Mouse (Mus musculus): Measurements from ENCODE around the gene Bach2. TPM values are rescaled to one million over a fixed set of nuclear protein-coding genes. Genes with fewer than 3 reads are reported as not detected.

The Bach2 gene
- total RNA-seq, 1 experiment from 2014 or later = 7.1 TPM

- ATAC-seq (replicated peaks; ENCODE audit: insufficient number of reproducible peaks, low FRiP score, low TSS enrichment, poor library complexity, severe bottlenecking) = no peak
Observed at GRCm38 (mm10) chr4:32425060-32425459, 186.5 kb downstream of the Bach2 start.

DNA sequence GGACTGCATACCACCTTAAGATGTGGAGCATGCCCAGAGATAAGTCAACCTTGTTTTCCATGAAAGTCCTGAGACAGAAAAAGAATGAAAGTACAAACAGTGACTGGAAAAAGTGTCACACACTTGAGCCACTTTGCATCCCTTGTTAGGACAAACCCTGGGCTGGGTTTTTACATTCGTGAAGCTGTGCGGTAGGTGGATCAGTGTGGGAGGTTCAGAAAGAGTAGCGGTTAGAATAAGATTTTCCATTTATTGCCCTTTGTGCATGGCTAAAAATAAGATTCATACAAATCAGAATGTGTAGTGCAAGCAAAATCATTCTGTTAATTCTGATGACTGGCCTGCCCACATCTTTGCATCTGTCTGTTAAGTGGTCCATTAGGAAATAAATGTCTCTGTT is 187.0 kb downstream of the Bach2 start:
- ATAC-seq (replicated peaks; ENCODE audit: insufficient number of reproducible peaks, low FRiP score, low TSS enrichment, poor library complexity, severe bottlenecking) = no peak

DNA sequence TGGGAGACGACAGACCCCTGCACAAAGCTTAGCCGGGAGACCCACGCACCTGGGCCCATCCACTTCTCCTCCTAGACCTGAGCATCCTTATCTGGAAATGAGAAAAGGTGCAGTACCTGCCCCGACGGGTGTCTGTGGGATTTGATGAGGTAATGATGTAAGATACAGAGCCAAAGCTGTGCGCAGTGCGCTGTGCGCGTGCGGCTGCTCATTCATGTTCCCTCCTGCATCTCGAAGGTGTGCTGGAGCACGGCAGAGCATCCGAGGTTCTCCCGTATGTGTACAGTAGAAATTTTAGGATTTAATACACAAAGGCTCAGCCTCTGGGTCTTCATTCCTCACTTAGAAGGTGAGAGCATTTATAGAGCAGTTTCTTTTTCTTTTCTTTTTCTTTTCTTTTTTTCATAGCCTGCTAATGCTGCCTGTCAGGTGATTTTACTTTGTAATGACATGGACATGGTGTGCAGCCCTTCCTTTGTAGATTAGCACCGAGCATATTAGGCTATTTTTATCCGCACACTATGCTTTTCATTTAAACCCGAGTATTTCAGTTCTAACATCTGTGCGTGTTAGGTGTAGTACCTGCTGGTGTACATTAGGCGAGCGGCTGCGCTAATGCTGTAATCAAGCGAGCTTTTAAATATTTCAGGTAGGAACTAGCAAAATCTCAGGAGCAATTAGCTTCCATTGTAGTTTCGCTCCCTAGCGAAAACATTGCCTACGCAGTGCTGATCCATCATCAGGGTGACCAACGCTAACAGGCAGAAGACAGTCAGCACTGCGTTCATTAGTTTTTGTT is 188.4 kb downstream of the Bach2 start:
- ATAC-seq (replicated peaks; ENCODE audit: insufficient number of reproducible peaks, low FRiP score, low TSS enrichment, poor library complexity, severe bottlenecking) = no peak

- ATAC-seq (replicated peaks; ENCODE audit: insufficient number of reproducible peaks, low FRiP score, low TSS enrichment, poor library complexity, severe bottlenecking) = no peak
Observed at GRCm38 (mm10) chr4:32428738-32429137, 190.1 kb downstream of the Bach2 start.

GRCm38 (mm10) chr4:32430136-32430535 is 191.5 kb downstream of the Bach2 start:
- ATAC-seq (replicated peaks; ENCODE audit: insufficient number of reproducible peaks, low FRiP score, low TSS enrichment, poor library complexity, severe bottlenecking) = no peak

DNA sequence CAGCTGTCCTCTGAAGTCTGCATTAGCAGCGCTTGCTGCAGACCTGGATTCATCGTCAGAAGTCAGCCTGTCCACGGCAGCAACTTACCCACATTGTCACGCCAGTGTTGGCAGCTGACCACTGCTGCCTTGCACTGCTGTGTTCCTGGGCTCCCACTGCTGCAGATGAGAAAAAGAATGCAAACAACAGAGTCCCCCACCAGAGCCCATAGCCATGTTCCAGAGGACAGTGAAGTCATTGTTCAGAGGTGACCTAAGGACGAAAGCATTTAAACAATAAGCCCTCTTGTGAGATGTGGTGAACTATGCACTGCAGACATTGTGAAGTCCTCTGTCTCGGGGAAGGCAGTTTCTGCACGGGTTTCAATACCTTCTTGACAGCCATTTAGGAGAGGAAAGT is 192.4 kb downstream of the Bach2 start:
- ATAC-seq (replicated peaks; ENCODE audit: insufficient number of reproducible peaks, low FRiP score, low TSS enrichment, poor library complexity, severe bottlenecking) = no peak

DNA sequence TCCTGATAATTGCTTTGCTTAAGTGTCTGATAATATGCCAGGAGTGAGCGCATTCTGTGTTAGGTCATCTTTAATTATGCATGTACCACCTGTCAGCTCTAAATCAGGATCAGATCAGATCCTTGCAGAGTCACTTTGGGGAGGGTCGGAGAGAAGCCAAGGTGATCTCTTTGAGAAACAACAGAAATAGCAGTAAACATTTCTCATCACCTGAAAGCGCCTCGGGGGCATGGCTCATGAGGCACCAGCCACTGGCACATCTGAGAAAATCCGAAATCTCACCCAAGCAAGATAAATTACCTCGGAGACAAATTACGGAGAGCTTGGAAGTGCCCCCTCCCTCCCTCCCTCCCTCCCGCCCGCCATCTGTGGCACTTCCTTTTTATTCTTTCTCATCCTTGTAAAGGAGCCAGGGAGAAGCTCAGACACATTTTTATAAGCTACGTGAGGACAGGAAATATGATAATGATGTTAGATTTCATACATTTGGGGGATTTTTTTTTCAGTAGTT is 193.7 kb downstream of the Bach2 start:
- no peak for ATAC-seq (replicated peaks; ENCODE audit: insufficient number of reproducible peaks, low FRiP score, low TSS enrichment, poor library complexity, severe bottlenecking)

- ATAC-seq (replicated peaks; ENCODE audit: insufficient number of reproducible peaks, low FRiP score, low TSS enrichment, poor library complexity, severe bottlenecking) = no peak
Observed at GRCm38 (mm10) chr4:32432945-32433344, 194.3 kb downstream of the Bach2 start.

GRCm38 (mm10) chr4:32434612-32435011 is 196.0 kb downstream of the Bach2 start:
- no peak for ATAC-seq (replicated peaks; ENCODE audit: insufficient number of reproducible peaks, low FRiP score, low TSS enrichment, poor library complexity, severe bottlenecking)

GRCm38 (mm10) chr4:32439974-32440739 is 201.6 kb downstream of the Bach2 start:
- peak; percentile 29 for ATAC-seq (replicated peaks; ENCODE audit: insufficient number of reproducible peaks, low FRiP score, low TSS enrichment, poor library complexity, severe bottlenecking)

GRCm38 (mm10) chr4:32440740-32441072 is 202.1 kb downstream of the Bach2 start:
- ATAC-seq (replicated peaks; ENCODE audit: insufficient number of reproducible peaks, low FRiP score, low TSS enrichment, poor library complexity, severe bottlenecking) = no peak

DNA sequence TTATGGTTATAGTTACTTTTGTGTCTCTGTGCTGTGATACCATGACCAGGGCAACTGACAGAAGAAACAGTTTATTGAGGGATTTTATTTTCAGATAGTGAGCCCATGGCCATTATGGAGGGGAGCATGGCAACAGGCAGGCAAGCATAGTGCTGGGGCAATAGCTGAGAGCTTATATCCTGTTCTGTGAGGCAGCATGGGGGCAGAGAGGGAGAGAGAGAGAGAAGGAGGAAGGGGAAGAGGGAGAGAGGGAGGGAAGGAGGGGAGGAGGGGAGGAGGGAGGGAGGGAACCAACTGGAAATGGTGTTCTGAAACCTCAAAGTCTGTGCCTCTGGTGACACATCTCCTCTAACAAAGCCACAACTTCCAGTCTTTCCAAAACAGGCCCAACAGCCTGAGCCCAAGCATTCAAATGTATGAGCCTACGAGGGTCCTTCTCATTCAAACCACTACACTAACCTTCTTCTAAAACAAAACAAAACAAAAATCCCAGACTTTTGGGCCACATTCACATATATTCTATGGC is 206.1 kb downstream of the Bach2 start:
- no peak for ATAC-seq (replicated peaks; ENCODE audit: insufficient number of reproducible peaks, low FRiP score, low TSS enrichment, poor library complexity, severe bottlenecking)

DNA sequence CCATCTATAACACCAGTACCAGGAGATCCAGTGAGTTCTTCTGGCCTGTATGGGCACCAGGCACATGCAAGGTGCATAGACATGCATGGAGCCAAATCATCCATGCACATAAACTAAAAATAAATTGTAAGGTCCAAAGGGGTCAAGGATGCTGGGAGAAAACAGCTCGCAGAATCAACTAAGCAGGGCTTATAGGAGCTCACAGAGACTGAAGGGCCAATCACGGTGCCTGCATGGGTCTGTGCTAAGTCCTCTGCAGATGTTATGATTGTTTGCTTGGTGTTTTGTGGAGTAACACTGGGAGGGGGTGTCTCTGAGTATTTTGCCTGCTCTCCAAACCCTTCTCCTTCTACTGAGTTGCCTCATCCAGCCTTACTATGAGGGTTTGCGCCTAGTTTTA is 209.2 kb downstream of the Bach2 start:
- ATAC-seq (replicated peaks; ENCODE audit: insufficient number of reproducible peaks, low FRiP score, low TSS enrichment, poor library complexity, severe bottlenecking) = no peak

DNA sequence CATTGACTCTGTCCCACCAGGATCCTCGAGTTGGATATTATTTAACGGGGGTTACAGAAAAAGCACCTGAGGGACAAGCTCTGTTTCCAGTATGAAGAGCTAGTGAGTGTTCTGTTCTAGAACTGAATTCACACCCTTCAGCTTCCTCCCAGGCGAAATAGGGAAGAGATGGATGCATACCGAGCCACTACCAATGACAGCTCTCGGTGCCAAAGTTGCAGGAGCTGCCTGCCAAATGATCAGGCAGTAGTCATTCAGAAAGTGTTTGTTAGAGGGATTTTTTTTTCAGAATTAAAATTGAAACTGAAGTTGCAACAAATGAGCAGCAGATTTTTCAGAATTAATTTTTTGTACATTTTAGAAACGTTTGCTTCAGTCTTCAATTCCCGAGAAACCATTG is 223.4 kb downstream of the Bach2 start:
- no peak for ATAC-seq (replicated peaks; ENCODE audit: insufficient number of reproducible peaks, low FRiP score, low TSS enrichment, poor library complexity, severe bottlenecking)

GRCm38 (mm10) chr4:32463065-32463464 is 224.5 kb downstream of the Bach2 start:
- ATAC-seq (replicated peaks; ENCODE audit: insufficient number of reproducible peaks, low FRiP score, low TSS enrichment, poor library complexity, severe bottlenecking) = no peak

- ATAC-seq (replicated peaks; ENCODE audit: insufficient number of reproducible peaks, low FRiP score, low TSS enrichment, poor library complexity, severe bottlenecking) = no peak
Observed at GRCm38 (mm10) chr4:32464540-32464939, 225.9 kb downstream of the Bach2 start.

- no peak for ATAC-seq (replicated peaks; ENCODE audit: insufficient number of reproducible peaks, low FRiP score, low TSS enrichment, poor library complexity, severe bottlenecking)
Observed at GRCm38 (mm10) chr4:32466031-32466430, 227.4 kb downstream of the Bach2 start.

DNA sequence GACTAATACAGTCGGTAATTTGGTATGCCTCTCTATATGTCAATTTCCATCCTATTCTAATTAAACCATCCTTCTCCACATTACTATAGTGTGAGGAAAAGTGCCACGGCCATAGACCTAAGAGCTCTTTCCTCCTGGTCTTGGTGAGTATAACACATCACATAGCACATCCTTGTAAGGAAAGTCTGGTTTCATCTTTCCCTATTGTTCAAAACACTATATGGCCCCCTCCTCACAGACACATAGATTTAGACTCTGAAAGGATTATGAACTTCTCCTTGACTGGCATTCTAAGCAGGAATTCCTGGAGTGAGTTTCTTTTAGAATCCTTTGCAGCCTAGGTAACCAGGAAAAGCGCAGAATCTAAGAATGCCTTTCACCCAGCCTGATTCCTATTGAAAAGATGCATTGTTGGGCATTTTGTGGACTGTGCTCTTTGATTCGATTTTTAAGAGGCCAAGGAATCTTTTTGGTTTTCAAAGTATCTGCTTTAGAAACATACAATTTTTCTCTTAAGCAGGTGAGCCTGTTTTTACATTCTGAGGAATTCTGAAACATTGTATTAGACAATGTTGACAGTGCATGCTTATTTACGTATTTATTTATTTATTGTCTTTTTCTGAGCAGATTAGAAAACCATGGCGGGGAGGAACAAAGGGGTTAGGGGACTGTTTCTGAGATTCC is 239.5 kb downstream of the Bach2 start:
- no peak for ATAC-seq (replicated peaks; ENCODE audit: insufficient number of reproducible peaks, low FRiP score, low TSS enrichment, poor library complexity, severe bottlenecking)

- no peak for ATAC-seq (replicated peaks; ENCODE audit: insufficient number of reproducible peaks, low FRiP score, low TSS enrichment, poor library complexity, severe bottlenecking)
Observed at GRCm38 (mm10) chr4:32479231-32479630, 240.6 kb downstream of the Bach2 start.

Measured in monocyte, adult 5-6 weeks (primary cell).